Mouse (Mus musculus) spleen, adult 2 months (tissue): ENCODE results near the gene Wsb1.

Source experiments
- CTCF ChIP-seq: fragments of 200-500 bp; IDR thresholded peaks from 2 replicates; pipeline ENCODE4 v1.5.1; 2011; ENCODE audit warnings: mild to moderate bottlenecking, inconsistent platforms; ENCODE audit not compliant: insufficient read depth, insufficient read length, insufficient replicate concordance; ENCODE audit errors: extremely low read depth
- POLR2A ChIP-seq: fragments of 200-500 bp; IDR thresholded peaks from 2 replicates; pipeline ENCODE4 v1.6.1; 2011; ENCODE audit warnings: low read depth, low read length, inconsistent platforms

- TF ChIP-seq POLR2A (no peak), CTCF (no peak)
These were observed 26.4 kb downstream of the Wsb1 start for GRCm38 (mm10) chr11:79228089-79228488.
